Mouse (Mus musculus): ENCODE data around the gene Zfp992. TPM values are rescaled to one million over a fixed set of nuclear protein-coding genes. Genes with fewer than 3 reads are reported as not detected.
"Not testable (repeated sequence)": the region's sequence is repeated elsewhere in the genome, so short reads cannot be mapped to it uniquely, and the experiment has no call there.

The Zfp992 gene
- polyA plus RNA-seq (2015; fragmentation: Nextera tagmentation; extraction: Ambion mirVana): 1.1 and 1.6 TPM in 2 replicates

DNA sequence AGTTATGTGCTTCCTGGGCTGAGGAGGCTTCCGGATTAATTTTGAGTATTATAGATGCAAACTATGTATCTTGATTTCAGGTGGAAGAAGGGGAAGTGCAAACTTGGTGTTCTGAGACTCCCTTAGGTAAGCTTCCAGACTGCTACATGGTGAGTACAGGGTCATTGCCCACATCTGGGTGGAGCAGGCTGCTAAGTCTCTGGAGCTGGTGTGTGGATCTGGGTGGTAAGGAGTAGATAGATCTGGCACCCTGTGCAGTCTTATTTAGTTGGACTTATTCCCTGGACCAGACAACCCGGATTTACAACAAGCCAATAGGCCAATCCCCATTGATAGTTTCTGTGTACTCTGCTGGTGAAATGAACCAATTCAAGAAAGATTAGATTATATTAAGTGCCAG lies at the start of gene Zfp992:
Gene Zfp992, plus strand, starts transcription at position 74 of the 400 bp plus-strand sequence.
- H3K27ac ChIP-seq (replicated peaks); H3K27me3 ChIP-seq; H3K9ac ChIP-seq (replicated peaks); H3K4me3 ChIP-seq; H3K4me1 ChIP-seq; H3K36me3 ChIP-seq; H3K4me2 ChIP-seq (replicated peaks); ATAC-seq (replicated peaks): not testable (repeated sequence)
- H3K9me3 ChIP-seq: peaks cover 29% of the 10 kb centered on the region
- 89% methylated on average over 2 of the region's 2 CpGs for WGBS

DNA sequence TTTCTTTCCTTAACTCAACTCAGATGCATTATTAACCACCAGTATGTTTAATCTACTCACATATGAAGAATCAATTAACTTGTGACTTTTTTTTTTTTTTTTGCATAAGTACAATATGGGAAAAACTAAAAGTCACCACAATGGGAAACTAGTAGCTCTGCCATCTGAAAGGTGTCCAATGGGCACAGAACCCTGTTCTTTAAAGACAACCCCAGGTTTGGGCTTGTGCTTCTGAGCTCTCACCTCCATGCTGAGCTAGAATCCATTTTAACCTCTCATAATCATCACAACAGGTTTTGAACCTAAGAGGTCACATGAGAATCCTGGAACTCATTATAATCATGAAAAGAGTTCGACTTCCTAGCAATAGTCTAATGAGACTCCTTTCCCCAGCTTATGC lies 19.4 kb upstream of the Zfp992 start:
- H3K4me2 ChIP-seq (replicated peaks); H3K4me3 ChIP-seq; H3K36me3 ChIP-seq; H3K4me1 ChIP-seq; H3K9ac ChIP-seq (replicated peaks); ATAC-seq (replicated peaks); H3K27me3 ChIP-seq; H3K27ac ChIP-seq (replicated peaks): not testable (repeated sequence)
- 0% methylated on average over 1 of the region's 1 CpGs for WGBS
- peaks cover 47% of the 10 kb centered on the region for H3K9me3 ChIP-seq

DNA sequence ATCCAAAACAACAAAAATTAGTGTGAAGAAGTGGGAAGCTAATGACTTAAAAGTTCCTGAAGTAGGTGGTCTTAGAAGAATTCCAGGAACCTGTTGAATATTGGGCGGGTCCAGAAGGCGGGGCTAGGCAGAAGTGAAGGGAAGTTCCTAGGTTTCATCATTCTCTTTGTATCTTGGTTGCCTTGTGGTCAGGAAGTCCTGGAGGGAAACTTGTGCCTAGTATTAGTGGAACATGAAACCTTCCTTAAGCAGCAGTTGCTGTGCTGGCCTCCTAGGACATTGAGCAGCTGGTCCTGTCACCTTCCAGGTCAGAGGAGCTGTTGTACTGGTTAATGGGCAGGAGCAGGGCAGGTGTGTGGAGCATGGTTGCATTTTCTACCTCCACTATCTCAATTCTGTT lies 17.9 kb upstream of the Zfp992 start:
- H3K9me3 ChIP-seq: peaks cover 51% of the 10 kb centered on the region
- ATAC-seq (replicated peaks); H3K36me3 ChIP-seq; H3K4me3 ChIP-seq; H3K27ac ChIP-seq (replicated peaks); H3K27me3 ChIP-seq; H3K4me1 ChIP-seq; H3K9ac ChIP-seq (replicated peaks); H3K4me2 ChIP-seq (replicated peaks): not testable (repeated sequence)
- WGBS: 73% methylated on average over 2 of the region's 2 CpGs

DNA sequence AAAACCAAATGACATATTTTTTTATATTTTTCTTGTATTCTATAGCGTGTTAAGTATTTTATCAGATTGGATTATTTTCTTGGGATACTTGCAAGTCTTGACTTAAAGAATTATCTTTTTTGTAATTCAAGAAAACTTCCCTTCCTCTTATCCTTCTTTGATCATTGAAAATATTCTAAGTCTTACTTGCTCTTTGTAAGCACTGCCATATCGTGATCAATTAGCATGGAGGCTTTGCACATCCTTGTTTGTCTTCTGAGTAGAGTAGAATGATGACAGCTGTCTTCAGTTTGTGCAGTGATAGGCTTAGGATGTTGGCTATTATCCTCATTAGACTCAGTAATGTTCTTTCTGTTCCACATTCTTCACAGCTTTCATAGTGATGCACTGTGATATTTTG lies 13.3 kb upstream of the Zfp992 start:
- not testable (repeated sequence) for H3K27me3 ChIP-seq; H3K4me3 ChIP-seq; H3K4me2 ChIP-seq (replicated peaks); H3K4me1 ChIP-seq; H3K27ac ChIP-seq (replicated peaks); ATAC-seq (replicated peaks); H3K36me3 ChIP-seq; H3K9ac ChIP-seq (replicated peaks)
- WGBS: 81% methylated on average over 2 of the region's 2 CpGs
- H3K9me3 ChIP-seq: peaks cover 29% of the 10 kb centered on the region

DNA sequence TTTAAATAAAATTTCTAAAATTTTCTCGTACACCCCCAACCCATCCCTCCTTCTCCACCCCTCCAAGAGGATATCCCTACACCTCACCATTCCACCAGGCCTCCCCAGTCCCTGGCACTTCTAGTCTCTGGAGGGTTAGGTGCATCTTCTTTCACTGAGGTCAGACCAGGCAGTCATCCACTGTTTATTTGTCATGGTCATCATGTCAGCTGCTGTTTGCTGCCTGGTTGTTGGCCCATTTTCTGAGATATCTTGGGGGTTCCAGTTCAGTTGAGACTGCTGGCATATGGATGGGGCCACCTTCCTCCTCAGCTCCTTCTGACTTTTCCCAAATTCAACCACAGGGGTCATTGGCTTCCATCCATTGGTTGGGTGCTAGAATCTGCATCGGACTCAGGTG lies 11.6 kb upstream of the Zfp992 start:
- H3K4me1 ChIP-seq; H3K9ac ChIP-seq (replicated peaks); H3K27me3 ChIP-seq; ATAC-seq (replicated peaks); H3K27ac ChIP-seq (replicated peaks); H3K4me2 ChIP-seq (replicated peaks); H3K36me3 ChIP-seq; H3K4me3 ChIP-seq: not testable (repeated sequence)
- H3K9me3 ChIP-seq: peaks cover 23% of the 10 kb centered on the region
- WGBS: 93% methylated on average over 1 of the region's 2 CpGs

DNA sequence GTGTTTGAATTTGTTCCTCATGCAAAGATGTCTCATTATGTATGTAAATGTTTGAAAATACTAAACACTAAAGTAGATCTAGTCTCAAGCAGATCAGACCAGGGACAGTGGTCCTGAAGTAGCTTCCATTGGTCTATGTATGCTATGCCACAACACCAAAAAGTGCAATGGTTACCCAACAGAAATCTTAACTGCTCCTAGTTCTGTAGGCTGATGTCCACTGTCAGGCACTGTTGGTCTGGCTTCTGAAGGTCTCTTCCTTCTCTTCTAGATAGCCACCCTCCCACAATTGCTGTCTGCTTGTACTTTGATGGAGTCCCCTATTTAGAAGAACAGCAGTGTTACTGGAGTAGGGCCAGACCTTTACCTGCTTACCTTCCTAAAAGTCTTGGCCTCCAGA lies 4.5 kb upstream of the Zfp992 start:
- H3K4me3 ChIP-seq; H3K27ac ChIP-seq (replicated peaks); H3K9ac ChIP-seq (replicated peaks); ATAC-seq (replicated peaks); H3K27me3 ChIP-seq; H3K4me2 ChIP-seq (replicated peaks); H3K36me3 ChIP-seq; H3K4me1 ChIP-seq: not testable (repeated sequence)
- peaks cover 21% of the 10 kb centered on the region for H3K9me3 ChIP-seq

DNA sequence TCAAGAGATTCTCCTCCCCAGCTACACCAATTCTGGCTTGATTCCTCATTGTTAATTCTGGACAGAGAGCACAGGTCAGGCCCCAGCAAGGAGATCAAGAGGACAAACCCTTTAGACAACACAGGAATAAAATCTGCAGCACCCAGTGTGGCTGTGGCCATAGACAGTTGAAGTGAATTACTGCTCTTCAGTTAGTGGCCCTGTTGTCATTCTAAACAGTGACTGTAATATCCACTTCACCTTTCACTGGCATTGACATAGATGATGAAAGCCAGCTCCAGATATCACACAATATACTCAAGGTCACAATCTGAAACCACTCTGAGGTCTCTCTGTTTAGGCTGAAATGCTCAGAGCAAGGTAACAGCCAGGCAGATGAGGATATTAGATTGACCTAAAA lies 3.7 kb upstream of the Zfp992 start:
- not testable (repeated sequence) for H3K4me3 ChIP-seq; H3K4me2 ChIP-seq (replicated peaks); ATAC-seq (replicated peaks); H3K27me3 ChIP-seq; H3K4me1 ChIP-seq; H3K36me3 ChIP-seq; H3K9ac ChIP-seq (replicated peaks); H3K27ac ChIP-seq (replicated peaks)
- peaks cover 21% of the 10 kb centered on the region for H3K9me3 ChIP-seq

DNA sequence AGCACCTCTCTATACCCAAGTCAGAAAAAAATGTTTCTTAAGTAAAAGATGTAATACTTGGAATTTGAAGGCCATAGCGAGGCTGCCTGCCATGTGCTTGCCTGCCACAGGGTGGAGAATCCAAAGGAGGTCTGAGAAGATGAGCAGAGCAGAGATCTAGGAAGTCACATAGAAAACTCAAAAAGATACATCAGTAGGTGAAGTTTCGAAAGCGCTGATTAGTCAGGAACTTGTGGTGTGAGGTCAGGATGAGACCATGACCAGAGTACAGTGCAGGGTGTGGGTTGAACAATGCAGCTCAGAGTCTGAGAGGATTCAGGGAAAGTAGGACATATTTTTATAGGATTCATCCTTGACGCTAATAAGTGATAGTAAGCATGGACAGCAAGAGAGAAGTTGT lies 2.7 kb upstream of the Zfp992 start:
- H3K9me3 ChIP-seq: peaks cover 21% of the 10 kb centered on the region
- not testable (repeated sequence) for H3K36me3 ChIP-seq; H3K9ac ChIP-seq (replicated peaks); H3K27me3 ChIP-seq; ATAC-seq (replicated peaks); H3K4me3 ChIP-seq; H3K4me2 ChIP-seq (replicated peaks); H3K4me1 ChIP-seq; H3K27ac ChIP-seq (replicated peaks)
- WGBS: 79% methylated on average over 4 of the region's 4 CpGs

DNA sequence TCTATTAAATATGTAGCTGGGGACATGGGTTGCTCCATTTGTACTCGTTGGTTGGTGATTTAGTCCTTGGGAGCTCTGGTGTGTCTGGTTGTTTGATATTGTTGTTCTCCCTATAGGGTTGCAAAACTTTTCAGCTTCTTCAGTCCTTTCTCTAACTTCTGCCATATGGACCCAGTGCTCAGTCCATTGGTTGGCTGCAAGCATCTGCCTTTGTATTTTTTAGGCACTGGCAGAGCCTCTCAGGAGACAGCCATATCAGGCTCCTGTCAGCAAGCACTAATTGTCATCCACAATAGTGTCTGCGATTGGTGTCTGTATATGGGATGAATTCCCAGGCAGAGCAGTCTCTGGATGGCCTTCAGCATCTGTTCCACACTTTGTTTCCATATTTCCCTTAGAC lies 1.8 kb upstream of the Zfp992 start:
- H3K9me3 ChIP-seq: peaks cover 21% of the 10 kb centered on the region
- not testable (repeated sequence) for H3K36me3 ChIP-seq; H3K9ac ChIP-seq (replicated peaks); H3K4me2 ChIP-seq (replicated peaks); ATAC-seq (replicated peaks); H3K4me1 ChIP-seq; H3K27ac ChIP-seq (replicated peaks); H3K27me3 ChIP-seq; H3K4me3 ChIP-seq
- WGBS: 88% methylated on average over 2 of the region's 2 CpGs

DNA sequence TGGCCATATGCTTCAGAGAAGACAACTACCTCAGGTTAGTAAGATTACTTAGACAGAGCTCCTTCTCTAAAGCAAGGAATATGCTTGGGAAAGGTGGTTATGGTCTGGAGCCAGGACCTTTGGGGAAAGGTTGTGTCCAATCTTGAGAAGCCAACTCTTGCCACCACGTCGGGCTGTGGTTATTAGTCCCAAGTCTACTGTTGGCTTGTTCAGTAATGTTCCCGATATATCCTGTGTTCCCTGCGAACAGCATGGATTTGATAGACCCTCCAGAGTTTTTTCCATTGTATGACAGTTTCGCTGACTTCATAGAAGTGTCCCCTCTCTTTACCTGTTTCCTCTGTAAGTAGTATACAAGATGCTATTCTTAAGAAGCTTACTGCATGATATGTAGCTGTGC lies 888 bp downstream of the Zfp992 start:
- H3K36me3 ChIP-seq; H3K4me1 ChIP-seq; ATAC-seq (replicated peaks); H3K27me3 ChIP-seq; H3K4me2 ChIP-seq (replicated peaks); H3K4me3 ChIP-seq; H3K9ac ChIP-seq (replicated peaks); H3K27ac ChIP-seq (replicated peaks): not testable (repeated sequence)
- H3K9me3 ChIP-seq: peaks cover 35% of the 10 kb centered on the region
- 88% methylated on average over 5 of the region's 5 CpGs for WGBS

DNA sequence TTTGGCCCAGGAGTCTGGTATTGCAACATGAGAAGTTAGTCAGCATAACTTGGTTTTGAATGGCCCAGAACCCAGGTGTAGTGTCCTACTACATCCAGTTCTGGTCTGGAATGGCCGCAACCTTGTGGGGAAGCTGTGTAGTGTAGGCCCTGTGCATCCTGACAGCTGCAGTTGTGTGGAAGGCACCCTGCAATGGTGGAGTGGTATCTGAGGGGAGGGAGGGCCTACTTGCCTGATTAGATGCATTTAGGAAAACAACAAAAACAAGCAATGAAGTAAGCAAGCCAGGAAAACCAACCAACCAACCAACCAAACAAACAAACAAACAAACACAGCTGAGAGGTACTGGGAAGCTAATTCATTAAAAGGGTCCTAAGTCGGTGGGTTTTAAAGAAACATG lies 3.8 kb downstream of the Zfp992 start:
- not testable (repeated sequence) for H3K4me1 ChIP-seq; H3K4me3 ChIP-seq; H3K36me3 ChIP-seq; H3K9ac ChIP-seq (replicated peaks); H3K27me3 ChIP-seq; H3K27ac ChIP-seq (replicated peaks); H3K4me2 ChIP-seq (replicated peaks); ATAC-seq (replicated peaks)
- peaks cover 48% of the 10 kb centered on the region for H3K9me3 ChIP-seq
- WGBS: 88% methylated on average over 2 of the region's 2 CpGs

DNA sequence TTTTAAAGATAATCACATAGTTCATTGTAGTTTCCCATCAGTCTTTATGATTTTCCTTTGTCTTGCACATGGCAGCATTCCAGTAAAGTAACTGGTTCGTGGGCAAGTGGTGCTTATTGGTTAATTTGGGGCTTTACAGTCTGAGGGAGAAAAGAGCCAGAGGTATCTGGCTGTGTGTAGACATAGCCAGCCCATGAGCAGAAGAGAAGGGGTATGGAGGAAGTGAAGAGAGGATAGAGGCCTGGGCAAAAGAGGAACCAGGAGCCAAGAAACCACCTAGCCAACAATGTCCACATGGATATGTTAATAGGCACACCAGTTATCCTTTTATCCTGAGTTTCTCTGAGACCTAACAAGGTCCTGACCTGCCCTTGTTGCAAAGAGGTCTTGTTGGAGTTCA lies 5.3 kb downstream of the Zfp992 start:
- H3K27ac ChIP-seq (replicated peaks); H3K9ac ChIP-seq (replicated peaks); H3K36me3 ChIP-seq; ATAC-seq (replicated peaks); H3K4me1 ChIP-seq; H3K4me3 ChIP-seq; H3K27me3 ChIP-seq; H3K4me2 ChIP-seq (replicated peaks): not testable (repeated sequence)
- H3K9me3 ChIP-seq: peaks cover 47% of the 10 kb centered on the region
- 52% methylated on average over 1 of the region's 1 CpGs for WGBS

DNA sequence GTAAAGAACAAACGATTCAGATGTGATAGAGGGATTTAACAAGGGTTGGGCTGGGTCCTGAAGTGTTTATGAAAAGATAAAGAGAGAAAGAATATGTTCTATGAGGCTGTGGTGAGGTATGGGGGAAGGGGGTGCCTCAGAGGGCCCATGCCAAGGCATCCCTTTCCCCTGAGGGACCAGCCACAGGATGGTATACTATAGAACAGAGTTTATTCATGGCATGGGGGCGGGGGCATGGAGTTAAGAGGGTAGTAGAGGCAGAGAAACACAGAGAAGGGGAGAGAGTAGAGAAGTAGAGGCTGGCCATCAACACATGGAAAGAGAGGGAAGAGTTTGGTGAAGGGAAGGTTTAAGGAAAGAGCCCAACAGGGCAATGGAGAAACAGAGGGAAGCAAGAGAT lies 6.1 kb downstream of the Zfp992 start:
- Histone ChIP-seq H3K9me3 (peaks cover 51% of the 10 kb centered on the region), H3K4me3 (no peak overlapping the region)
- peak; percentile 33 for ATAC-seq (replicated peaks)

More for the DNA sequence above, 6.1 kb downstream of the Zfp992 start:
- Histone ChIP-seq H3K9ac (replicated peaks) (no peak overlapping the region), H3K27me3 (no peaks in the 10 kb centered on the region), H3K27ac (replicated peaks) (no peak overlapping the region), H3K4me2 (replicated peaks) (no peak overlapping the region), H3K4me1 (no peaks in the 10 kb centered on the region), H3K36me3 (no peaks in the 10 kb centered on the region)
- 37% methylated on average over 2 of the region's 2 CpGs for WGBS
